ENCODE assay signal across 17 mouse cellular contexts in the genomic region with DNA sequence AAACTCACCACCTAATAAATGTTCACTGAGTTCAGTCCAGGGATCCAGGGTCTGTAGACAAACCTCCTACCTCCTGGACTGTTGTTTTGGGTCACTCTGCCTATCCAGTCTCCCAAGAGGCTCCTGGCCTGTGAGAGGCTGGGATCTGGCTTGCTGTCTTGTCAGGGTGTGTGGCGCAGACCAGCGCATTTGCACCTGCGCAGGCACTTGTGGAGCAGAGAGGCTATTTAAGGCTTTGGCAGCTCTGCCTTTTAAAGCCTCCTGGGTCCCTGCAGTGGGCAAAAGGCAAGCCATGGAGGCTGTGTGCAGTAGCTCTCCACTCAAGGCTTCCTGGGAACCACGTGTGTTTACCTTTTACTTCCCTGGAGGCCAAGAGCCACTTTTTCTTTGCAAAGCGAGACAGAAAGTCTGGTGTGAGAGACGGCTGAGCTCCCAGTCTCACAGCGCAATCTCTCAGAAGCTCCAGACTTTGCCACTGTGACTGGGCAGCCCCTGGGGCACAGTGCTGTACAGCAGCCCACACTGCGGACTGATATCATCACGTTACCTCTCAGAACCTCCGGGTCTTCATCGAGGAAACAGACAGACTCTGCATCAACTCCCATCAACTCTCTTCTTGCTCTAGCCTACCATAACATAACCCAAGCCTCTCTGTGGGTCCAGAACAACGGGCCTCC. TPM values are rescaled to one million over a fixed set of nuclear protein-coding genes. Genes with fewer than 3 reads are reported as not detected.
DNase-seq lines count a peak whose midpoint lies in the region; ATAC-seq and TF ChIP-seq lines count a peak whose summit lies in the region.
"Had no signal": no experiment of that assay in that cellular context is flagged by ENCODE, and none has a peak within 500 bp of the region (broad histone marks: within the 10 kb centered on the region; RNA-seq: fewer than 3 reads in every experiment).

No protein-coding gene starts in this region.

- no peak for TF ChIP-seq CTCF in lung, postnatal 0 days (IDR thresholded peaks at IDR 0.05)
- no peak for TF ChIP-seq CTCF in left cerebral cortex, adult 2 months (IDR thresholded peaks at IDR 0.05)

- no peaks in the 10 kb centered on the region for H3K36me3 ChIP-seq in embryonic facial prominence, embryonic 10.5 days (replicated peaks)
- no peaks in the 10 kb centered on the region for H3K36me3 ChIP-seq in heart, embryonic 16.5 days (ENCODE audit: control insufficient read depth, insufficient read depth)
- no peaks in the 10 kb centered on the region for H3K36me3 ChIP-seq in lung, postnatal 0 days (ENCODE audit: insufficient read depth, low read length)
- H3K36me3 ChIP-seq in midbrain, embryonic 15.5 days (replicated peaks), result no peaks in the 10 kb centered on the region
- H3K36me3 ChIP-seq: G1E; hindbrain, embryonic 13.5 days had no signal

- peak; percentile 63 for ATAC-seq in heart, embryonic 16.5 days (replicated peaks; ENCODE audit: extremely low read depth, insufficient read depth, low FRiP score)
- peak; percentile 78 for ATAC-seq in lung, postnatal 0 days
- ATAC-seq in midbrain, embryonic 15.5 days (replicated peaks), result no peak

- peak; percentile 56 for DNase-seq in adrenal gland, postnatal 14 days
- DNase-seq in adrenal gland, postnatal 36 days, result no peak
- DNase-seq in embryonic facial prominence, embryonic 10.5 days (ENCODE audit: low spot score), result no peak
- DNase-seq in lung, postnatal 0 days (ENCODE audit: low spot score), result peak; percentile 89
- DNase-seq in left cerebral cortex, adult 2 months (ENCODE audit: extremely low spot score in 1 of 2, low spot score in 2 of 2), result no peak
- DNase-seq in frontal cortex, postnatal 10 days (ENCODE audit: low spot score in 2 of 2), result no peak
- DNase-seq: layer of hippocampus, postnatal 36 days; right cerebral cortex, postnatal 4 days had no signal

- peak; percentile 89 for TF ChIP-seq EP300 in lung, postnatal 0 days (IDR thresholded peaks at IDR 0.05)

- H3K9ac ChIP-seq in heart, embryonic 16.5 days (ENCODE audit: low read length), result peak overlapping the region; percentile 31
- H3K9ac ChIP-seq in lung, postnatal 0 days (replicated peaks; ENCODE audit: low read depth), result peak overlapping the region; percentile 23; the same call in 1 of the 2 replicates
- no peak overlapping the region for H3K9ac ChIP-seq in midbrain, embryonic 15.5 days
- H3K9ac ChIP-seq: hindbrain, embryonic 13.5 days; liver, embryonic 14.5 days had no signal

- H3K27me3 ChIP-seq in embryonic facial prominence, embryonic 10.5 days (replicated peaks; ENCODE audit: low read depth, poor library complexity, severe bottlenecking), result no peaks in the 10 kb centered on the region
- no peaks in the 10 kb centered on the region for H3K27me3 ChIP-seq in heart, embryonic 16.5 days (ENCODE audit: control insufficient read depth, insufficient read depth, low read length)
- no peaks in the 10 kb centered on the region for H3K27me3 ChIP-seq in lung, postnatal 0 days (replicated peaks; ENCODE audit: insufficient read depth, low read length)
- no peaks in the 10 kb centered on the region for H3K27me3 ChIP-seq in midbrain, embryonic 15.5 days (replicated peaks)
- H3K27me3 ChIP-seq: hindbrain, embryonic 13.5 days had no signal

- H3K4me3 ChIP-seq in embryonic facial prominence, embryonic 10.5 days, result no peak overlapping the region
- H3K4me3 ChIP-seq in heart, embryonic 16.5 days (ENCODE audit: low read length), result no peak overlapping the region
- no peak overlapping the region for H3K4me3 ChIP-seq in lung, postnatal 0 days (ENCODE audit: low read depth, low read length)
- no peak overlapping the region for H3K4me3 ChIP-seq in left cerebral cortex, adult 2 months
- no peak overlapping the region for H3K4me3 ChIP-seq in midbrain, embryonic 15.5 days
- H3K4me3 ChIP-seq: hindbrain, embryonic 13.5 days had no signal

- H3K9me3 ChIP-seq in embryonic facial prominence, embryonic 10.5 days, result no peaks in the 10 kb centered on the region
- peaks cover 5% of the 10 kb centered on the region for H3K9me3 ChIP-seq in heart, embryonic 16.5 days (replicated peaks; ENCODE audit: control insufficient read depth, low read length)
- H3K9me3 ChIP-seq in lung, postnatal 0 days (ENCODE audit: low read length), result no peaks in the 10 kb centered on the region
- H3K9me3 ChIP-seq in midbrain, embryonic 15.5 days, result no peaks in the 10 kb centered on the region
- H3K9me3 ChIP-seq: G1E; hindbrain, embryonic 13.5 days had no signal

- WGBS in embryonic facial prominence, embryonic 10.5 days, result 88% methylated on average over 12 of the region's 12 CpGs
- WGBS in heart, embryonic 16.5 days, result 53% methylated on average over 12 of the region's 12 CpGs
- WGBS in lung, postnatal 0 days, result 58% methylated on average over 12 of the region's 12 CpGs
- 85% methylated on average over 12 of the region's 12 CpGs for WGBS in midbrain, embryonic 15.5 days

- H3K4me2 ChIP-seq in heart, embryonic 16.5 days (ENCODE audit: low read depth, low read length), result no peak overlapping the region
- H3K4me2 ChIP-seq in lung, postnatal 0 days (replicated peaks; ENCODE audit: low read depth, low read length), result no peak overlapping the region
- H3K4me2 ChIP-seq in midbrain, embryonic 15.5 days, result no peak overlapping the region
- H3K4me2 ChIP-seq: hindbrain, embryonic 13.5 days had no signal

- H3K4me1 ChIP-seq in embryonic facial prominence, embryonic 10.5 days, result peaks cover 32% of the 10 kb centered on the region
- peaks cover 60% of the 10 kb centered on the region for H3K4me1 ChIP-seq in heart, embryonic 16.5 days (ENCODE audit: control insufficient read depth, insufficient read depth, low read length)
- H3K4me1 ChIP-seq in lung, postnatal 0 days (ENCODE audit: insufficient read depth, low read depth, low read length), result peaks cover 15% of the 10 kb centered on the region; the same call in 1 of the 2 replicates
- no peaks in the 10 kb centered on the region for H3K4me1 ChIP-seq in midbrain, embryonic 15.5 days

- H3K27ac ChIP-seq in embryonic facial prominence, embryonic 10.5 days (replicated peaks), result peak overlapping the region; percentile 4; the same call in 1 of the 2 replicates
- H3K27ac ChIP-seq in heart, embryonic 16.5 days (ENCODE audit: low read length), result peak overlapping the region; percentile 92
- peak overlapping the region; percentile 90 for H3K27ac ChIP-seq in lung, postnatal 0 days (ENCODE audit: low read length)
- H3K27ac ChIP-seq in left cerebral cortex, adult 2 months, result no peak overlapping the region
- H3K27ac ChIP-seq in midbrain, embryonic 15.5 days, result no peak overlapping the region
- H3K27ac ChIP-seq: hindbrain, embryonic 13.5 days; liver, embryonic 14.5 days had no signal

- intact Hi-C loops in left cerebral cortex, adult 2 months (cut with DNase I), result no loop called here

RNA-seq across cellular contexts. Expression of a gene that starts 55.7 kb away (rescaled TPM):
- not detected in 2 replicates for total RNA-seq in adrenal gland, postnatal 14 days (2021)
- total RNA-seq in adrenal gland, postnatal 36 days (2021), result not detected
- not detected in 2 replicates for polyA plus RNA-seq in embryonic facial prominence, embryonic 10.5 days (2016; fragmentation: Nextera tagmentation; extraction: Ambion mirVana)
- polyA plus RNA-seq in heart, embryonic 16.5 days (2015; fragmentation: Nextera tagmentation; extraction: Ambion mirVana), result 0.25 TPM in 1 of 2 replicates, not detected in the other
- polyA plus RNA-seq in lung, postnatal 0 days (2015; fragmentation: Nextera tagmentation; extraction: Ambion mirVana), result 0.23 and 0.44 TPM in 2 replicates
- 1 to 10 TPM in 1 of 2 experiments, under 1 TPM in 1; 0.56 to 1.3 TPM for total RNA-seq in left cerebral cortex, adult 2 months (2021)
- polyA plus RNA-seq in midbrain, embryonic 15.5 days (2015; fragmentation: Nextera tagmentation; extraction: Ambion mirVana), result not detected in 2 replicates
- total RNA-seq: G1E; midbrain, postnatal 0 days; neutrophil, adult 5-6 weeks had no signal
- polyA plus RNA-seq: forebrain, embryonic 11.5 days; G1E; hindbrain, embryonic 13.5 days; kidney, embryonic 14.5 days; midbrain, postnatal 0 days had no signal

Comparison
In these comparisons a context has a peak if more than half of its experiments do, and no peak if none do; other contexts are left out.
1. DNase-seq: peak in adrenal gland, postnatal 14 days (single experiment) and lung, postnatal 0 days (single experiment); none in adrenal gland, postnatal 36 days (0 of 2), embryonic facial prominence, embryonic 10.5 days (single experiment), left cerebral cortex, adult 2 months (0 of 2) and frontal cortex, postnatal 10 days (0 of 2).
2. H3K27ac ChIP-seq: peak in embryonic facial prominence, embryonic 10.5 days (single experiment), heart, embryonic 16.5 days (single experiment) and lung, postnatal 0 days (single experiment); none in left cerebral cortex, adult 2 months (single experiment) and midbrain, embryonic 15.5 days (single experiment).